Mouse (Mus musculus) CD4-positive, CD25-positive, alpha-beta regulatory T cell, adult 2 months (primary cell): ENCODE measurements at regions not wholly inside any gene's neighbourhood (a gene's known extent, or its start where the extent isn't known, plus 50 kb on each side); places are given as distances from the start of the nearest gene placed in this dataset.

Experiments
- DNase-seq: peaks from one replicate; pipeline ENCODE4 v3.0.0-alpha.2; 2012; ENCODE audit warnings: low read depth, low spot score

GRCm38 (mm10) chr17:62415152-62415551 is 466.0 kb downstream of the Efna5 start:
- no peak for DNase-seq

DNA sequence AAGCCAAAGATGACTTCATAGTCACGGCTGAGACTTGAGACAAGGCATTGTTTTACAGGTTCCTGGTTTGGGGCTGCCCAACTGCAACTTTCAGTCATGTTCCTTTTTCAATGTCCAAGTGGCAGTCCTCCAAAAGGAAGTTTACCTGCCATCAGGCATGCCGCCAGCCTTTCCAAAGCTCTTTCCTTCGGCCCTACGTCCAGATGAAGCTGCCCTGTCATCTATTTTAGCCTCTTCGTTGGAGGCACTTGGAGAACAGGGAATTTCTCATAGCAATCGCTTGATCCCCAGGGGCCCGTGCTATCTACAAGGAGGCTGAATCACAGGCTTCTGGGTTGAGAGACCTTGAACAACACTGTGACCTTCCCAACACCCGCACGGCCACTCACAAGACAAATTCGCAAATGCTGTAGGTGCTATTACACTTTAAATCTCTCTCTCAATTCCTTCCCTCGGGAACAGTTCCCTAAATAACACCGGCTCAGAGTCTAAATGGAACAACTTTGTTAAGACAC is 468.4 kb downstream of the Efna5 start:
- no peak for DNase-seq

DNA sequence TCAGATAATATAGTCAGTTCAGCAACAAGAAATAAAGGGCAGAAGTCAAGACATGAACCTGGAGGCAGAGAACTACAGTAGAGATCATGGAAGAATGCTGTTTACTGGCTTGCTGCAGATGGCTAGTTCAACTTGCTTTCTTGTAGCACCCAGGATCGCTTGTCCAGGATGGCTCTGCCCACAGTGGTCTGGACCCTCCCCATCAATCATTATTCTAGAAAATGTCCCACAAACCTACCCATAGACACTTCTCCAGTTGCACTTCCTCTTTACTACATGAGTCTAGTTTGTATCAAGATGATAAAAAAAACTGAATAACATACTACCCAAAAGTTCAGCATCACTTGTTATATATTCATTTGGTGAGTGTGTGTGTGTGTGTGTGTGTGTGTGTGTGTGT is 477.4 kb downstream of the Efna5 start:
- DNase-seq: no peak

DNA sequence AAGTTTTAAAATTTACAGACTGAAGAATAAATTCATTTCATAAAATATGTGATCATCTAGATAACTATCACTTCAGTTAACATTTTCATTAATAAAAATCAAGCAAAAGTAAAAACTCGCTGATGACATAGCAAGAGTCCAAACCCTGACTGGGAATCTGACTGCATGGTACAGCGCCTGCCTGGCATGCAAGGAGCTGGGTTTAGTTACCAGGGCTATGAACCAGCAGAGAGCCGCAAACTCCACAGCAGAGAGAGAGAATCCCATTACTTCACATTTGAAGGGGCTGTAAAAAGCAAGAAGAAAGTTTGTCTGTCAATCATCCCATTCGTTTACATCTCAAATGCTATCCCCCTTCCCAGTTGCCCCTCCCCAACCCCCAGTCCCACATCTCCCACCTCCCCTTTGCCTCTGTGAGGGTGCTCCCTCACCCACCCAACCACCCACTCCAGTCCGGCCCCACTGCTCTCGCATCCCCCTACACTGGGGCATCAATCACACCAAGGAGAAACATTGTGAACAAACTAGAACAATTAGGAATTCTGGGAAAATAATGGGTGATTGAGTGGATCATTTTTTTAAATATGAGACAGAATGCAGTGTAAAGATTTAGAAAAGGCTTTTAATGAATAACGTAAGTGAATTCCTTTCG is 487.6 kb downstream of the Efna5 start:
- no peak for DNase-seq

DNA sequence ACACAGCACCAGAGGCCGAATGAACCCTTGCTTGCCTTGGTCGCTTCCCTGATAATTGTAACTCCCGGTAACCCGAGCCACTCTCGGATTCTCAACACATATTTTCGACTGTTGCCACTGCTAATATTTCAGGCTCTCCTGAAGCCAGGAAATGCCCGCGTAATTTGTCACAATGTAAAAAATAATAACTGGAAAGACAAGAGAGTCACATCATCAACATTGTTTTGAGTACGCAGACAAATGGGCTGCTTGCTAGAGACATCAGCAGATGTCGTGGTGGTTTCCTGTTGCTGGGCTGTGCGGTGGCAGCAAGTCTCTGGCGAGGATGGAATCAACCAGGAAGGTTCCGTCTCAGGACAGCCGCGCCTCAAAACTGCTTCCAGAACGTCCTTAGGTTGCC is 497.1 kb downstream of the Efna5 start:
- DNase-seq: no peak

GRCm38 (mm10) chr17:62378868-62379417 is 502.2 kb downstream of the Efna5 start:
- no peak for DNase-seq

DNA sequence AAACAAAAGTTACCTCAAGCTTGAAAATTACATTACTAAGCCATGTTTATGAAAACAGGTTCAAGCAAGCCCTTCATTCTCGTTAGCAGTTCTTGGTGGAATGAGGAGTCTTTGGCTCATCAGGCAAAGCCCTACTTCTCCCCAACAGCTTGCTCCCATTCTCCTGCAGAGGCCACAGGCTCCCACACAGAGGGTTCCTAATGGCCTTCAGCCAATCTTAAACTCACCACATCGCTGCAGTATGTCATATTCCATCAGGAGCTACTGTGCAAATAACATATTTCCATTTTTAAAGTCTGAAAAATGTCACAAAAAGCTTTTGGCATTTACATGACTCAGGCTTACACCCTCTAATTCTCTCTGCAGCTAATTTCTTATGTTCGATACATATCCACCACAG is 512.0 kb downstream of the Efna5 start:
- DNase-seq: no peak

DNA sequence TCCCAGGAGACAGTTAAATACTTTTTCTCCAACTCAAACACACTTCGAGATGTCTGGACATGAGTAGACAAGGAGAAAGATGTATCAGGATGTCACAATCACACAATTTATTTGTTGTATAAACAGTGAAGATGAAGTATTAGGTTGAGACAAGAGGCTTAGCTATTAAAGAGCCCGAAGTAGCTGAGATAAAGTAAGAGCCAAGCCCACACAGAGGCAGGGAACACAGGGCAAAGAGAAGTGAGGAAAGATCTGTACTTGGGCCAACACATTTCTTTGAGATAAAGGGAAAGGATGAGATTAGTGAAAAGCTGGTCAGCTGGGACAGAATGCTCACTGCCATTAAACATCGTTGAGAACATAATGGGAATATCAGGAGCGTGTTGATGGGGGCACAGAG is 513.2 kb downstream of the Efna5 start:
- DNase-seq: no peak

DNA sequence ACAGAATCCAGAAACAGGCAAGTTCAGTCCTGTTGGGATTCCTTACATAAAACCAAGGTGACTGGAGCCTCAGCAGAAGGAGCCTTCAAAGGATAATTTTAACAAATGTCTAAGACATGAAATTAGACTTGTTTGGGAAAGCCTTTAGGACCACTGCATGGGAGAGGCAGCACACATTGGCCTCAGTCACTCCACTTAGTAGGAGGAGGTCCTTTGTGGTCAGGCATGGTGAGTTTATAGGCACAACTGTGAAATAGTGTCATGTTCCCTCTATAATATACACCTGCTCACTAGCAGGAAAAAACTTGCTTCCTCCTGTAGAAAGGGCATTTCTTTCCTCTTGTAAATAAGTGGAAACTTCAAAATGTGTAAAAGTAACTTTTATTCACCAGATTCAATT is 522.8 kb downstream of the Efna5 start:
- DNase-seq: no peak

- no peak for DNase-seq
Observed at GRCm38 (mm10) chr17:62337890-62338557, 543.1 kb downstream of the Efna5 start.

DNA sequence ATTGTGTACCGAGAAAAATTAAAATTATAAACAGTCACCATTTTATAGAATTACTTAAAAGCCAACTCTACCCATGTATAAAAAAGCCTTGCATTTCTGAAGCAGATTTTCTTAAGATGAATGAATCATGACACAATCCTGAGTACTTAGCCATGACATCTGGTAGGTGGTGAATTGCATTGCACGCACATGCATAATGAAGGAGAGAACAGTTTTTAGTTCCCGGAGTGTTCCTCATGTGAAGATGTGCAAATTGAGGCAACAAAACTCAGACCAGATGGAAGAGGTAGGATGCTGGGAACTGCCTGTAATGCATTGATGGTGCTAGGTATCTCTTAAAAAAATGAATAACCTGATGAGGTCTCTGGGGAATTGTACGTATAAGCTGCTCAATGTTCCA is 550.9 kb downstream of the Efna5 start:
- no peak for DNase-seq

DNA sequence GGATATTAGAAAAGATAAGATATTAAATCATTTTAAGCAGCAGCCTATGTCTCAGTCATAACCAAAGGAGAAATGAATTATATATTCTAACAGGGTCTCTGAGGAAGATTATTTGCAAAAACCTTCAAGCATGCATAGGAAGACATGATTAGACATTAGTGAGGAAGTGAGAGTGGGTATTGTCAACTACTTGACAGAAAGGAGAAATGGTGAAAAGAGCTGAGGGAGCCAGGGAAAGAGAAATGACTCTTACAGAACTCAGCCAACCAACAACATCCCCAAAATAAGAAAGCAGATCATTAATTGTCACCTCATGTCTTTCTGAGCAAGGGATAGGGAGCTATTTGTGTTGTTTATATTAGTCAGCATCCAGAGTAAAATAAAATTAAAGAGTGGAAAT is 554.3 kb downstream of the Efna5 start:
- no peak for DNase-seq

DNA sequence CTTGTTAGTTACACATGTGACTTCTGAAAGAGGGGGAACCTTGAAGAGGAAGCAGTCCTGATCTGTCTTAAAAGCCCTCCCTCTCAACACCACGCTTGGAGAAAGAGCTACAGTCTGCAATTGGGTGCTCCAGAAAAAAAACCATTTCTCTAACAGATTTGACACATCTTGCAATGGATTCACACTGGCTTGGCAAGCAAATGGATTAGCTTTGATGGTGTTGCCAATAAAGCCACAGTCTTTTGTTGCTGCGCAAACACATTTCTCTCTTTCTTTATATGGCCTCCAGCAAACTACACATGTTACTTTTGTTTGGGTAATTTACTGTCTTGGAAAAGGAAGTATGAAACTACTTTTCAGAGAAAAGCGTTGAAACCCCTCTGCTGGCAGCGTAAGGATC is 562.1 kb downstream of the Efna5 start:
- DNase-seq: no peak

GRCm38 (mm10) chr17:62310059-62310458 is 571.1 kb downstream of the Efna5 start:
- DNase-seq: peak; percentile 2

GRCm38 (mm10) chr17:62307111-62307510 is 574.0 kb downstream of the Efna5 start:
- DNase-seq: no peak

- no peak for DNase-seq
Observed at GRCm38 (mm10) chr17:62306524-62306923, 574.6 kb downstream of the Efna5 start.

- no peak for DNase-seq
Observed at GRCm38 (mm10) chr17:62305140-62305539, 576.0 kb downstream of the Efna5 start.

DNA sequence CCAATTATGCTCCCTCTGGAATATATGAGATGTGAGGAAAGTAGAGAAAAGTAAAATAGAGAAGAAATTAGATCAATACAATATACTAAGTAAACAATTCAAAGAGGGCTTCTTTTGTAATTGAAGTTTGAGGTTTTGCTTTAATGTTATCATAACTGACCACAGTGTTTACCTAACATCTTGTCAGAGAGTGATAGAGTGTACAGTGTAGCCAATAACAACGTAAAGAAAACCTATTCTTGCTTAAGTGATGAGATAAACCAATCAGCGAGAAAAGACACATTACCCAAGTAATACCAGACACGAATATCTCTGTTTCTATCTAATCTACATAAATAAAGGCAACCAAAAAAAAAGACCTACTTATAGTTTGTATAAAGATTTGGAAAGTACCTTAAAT is 577.0 kb downstream of the Efna5 start:
- DNase-seq: no peak

DNA sequence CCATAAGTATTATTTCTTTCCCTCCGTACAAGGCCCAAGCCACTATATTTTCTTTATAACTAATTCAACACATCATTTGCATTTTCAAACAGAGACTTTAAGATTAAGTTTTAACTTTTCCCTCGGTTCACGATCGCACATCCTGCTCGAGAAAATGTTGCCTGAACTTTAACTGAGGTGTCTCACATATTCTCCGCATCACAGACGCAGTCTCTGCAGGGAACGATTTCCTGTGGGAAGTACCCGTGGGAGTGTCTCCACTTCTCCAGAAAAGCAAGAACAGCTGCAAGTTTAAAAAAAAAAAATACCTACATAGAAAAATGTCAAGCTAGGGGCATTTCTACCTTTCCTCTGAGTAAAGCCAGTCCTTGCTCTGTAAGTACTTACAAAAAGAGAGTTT is 581.2 kb downstream of the Efna5 start:
- no peak for DNase-seq

DNA sequence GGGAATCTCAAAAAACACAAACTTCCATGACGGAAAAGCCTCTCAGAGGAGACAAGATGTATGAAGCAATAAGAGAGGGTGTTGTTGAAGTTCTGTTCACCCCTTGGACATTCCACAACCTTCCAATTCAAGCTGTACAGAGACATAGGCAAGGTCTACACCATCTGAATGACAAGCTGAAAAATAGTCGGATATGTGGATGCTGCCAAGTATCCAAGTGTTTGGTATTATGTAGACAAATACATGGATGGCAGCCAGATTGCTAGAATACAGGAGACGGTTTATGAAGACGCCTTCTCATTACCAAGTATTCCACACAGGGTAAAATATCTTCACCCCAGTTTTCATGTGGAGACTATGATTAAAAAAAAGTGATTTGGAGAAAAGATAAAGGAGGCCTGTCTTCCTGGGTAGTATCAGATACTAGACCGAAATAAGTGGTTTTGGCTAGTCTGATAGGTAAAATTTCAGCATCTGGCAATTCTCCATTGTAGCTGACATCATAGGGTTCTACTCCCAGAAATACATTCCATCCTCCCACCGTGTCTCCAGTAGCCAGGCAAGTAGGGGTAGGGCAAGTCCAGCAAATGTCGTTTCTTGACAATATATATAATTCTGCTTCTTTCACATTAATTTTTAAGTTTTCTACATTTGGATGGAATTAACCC is 583.6 kb downstream of the Efna5 start:
- no peak for DNase-seq

GRCm38 (mm10) chr17:62295412-62295811 is 585.7 kb downstream of the Efna5 start:
- DNase-seq: no peak

DNA sequence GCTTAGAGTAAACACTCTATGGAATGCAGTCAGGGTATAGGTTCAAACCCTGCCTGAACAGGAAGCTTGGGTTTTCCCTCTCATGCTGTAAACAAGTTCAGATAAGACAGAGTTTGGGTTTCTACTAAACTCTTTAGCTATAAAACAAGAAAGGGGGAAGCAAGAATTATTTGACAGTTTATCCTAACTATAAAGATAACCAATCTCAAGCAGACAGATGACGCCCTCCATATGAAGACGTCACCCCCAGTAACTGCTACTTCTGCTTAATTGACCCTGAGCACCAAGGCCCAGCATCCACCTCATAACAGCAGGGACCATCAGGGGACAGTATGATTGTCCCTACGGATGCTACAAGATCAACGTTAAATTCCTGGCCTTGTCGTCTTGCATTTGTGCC is 588.4 kb downstream of the Efna5 start:
- no peak for DNase-seq

DNA sequence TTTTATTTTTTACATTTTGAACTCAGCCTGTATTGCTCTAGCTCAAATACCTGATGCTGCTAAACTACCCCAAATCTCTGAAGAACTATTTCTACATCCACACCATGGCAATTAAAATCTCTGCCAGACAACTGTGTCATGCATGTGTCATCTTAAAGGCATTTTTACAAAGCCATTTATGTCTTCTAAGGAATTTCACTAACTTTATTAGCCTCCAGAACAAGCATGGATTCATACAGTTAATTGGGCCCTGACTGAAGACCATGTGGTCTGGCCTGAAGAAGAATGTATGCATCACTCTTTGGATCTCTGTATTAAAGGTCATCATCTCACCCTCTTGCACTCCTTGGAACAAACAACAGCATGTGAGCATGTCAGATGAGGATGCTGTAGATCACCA is 593.5 kb downstream of the Efna5 start:
- no peak for DNase-seq
